Mouse (Mus musculus): ENCODE measurements around the gene Cytl1.

The Cytl1 gene

GRCm38 (mm10) chr5:37735224-37735623 lies at the start of gene Cytl1:
Gene Cytl1 (plus strand): TSS chr5:37735519.
- DNase-seq (ENCODE audit: low read depth in 2 of 2, low spot score in 2 of 2): no peak

GRCm38 (mm10) chr5:37692759-37693158 lies 42.6 kb upstream of the Cytl1 start:
- DNase-seq (ENCODE audit: low read depth in 2 of 2, low spot score in 2 of 2): no peak

DNA sequence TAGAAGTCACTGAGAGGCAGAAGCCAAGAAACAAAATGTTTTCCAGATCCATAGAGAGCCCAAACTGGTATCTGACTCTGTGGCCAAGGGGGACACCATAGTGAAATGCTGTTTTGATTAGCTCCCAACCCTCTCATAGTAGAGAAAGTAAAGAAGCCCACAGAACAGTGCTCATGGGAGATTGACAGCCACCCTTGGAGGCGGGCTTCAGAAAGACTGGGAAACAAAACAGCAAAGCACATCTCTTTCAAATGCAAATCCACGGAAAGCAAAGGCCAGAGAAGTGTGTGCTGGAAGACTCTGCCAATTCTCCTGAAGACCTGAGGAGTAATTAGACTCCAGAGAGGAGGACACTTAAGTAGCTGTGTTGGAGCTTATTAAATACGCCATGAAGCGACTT lies 39.5 kb upstream of the Cytl1 start:
- DNase-seq (ENCODE audit: low read depth in 2 of 2, low spot score in 2 of 2): no peak

- no peak for DNase-seq (ENCODE audit: low read depth in 2 of 2, low spot score in 2 of 2)
These were observed 38.0 kb upstream of the Cytl1 start for GRCm38 (mm10) chr5:37697286-37697685.

GRCm38 (mm10) chr5:37699757-37700156 lies 35.6 kb upstream of the Cytl1 start:
- DNase-seq (ENCODE audit: low read depth in 2 of 2, low spot score in 2 of 2): no peak

GRCm38 (mm10) chr5:37704962-37705361 lies 30.4 kb upstream of the Cytl1 start:
- no peak for DNase-seq (ENCODE audit: low read depth in 2 of 2, low spot score in 2 of 2)

GRCm38 (mm10) chr5:37708124-37708523 lies 27.2 kb upstream of the Cytl1 start:
- DNase-seq (ENCODE audit: low read depth in 2 of 2, low spot score in 2 of 2): no peak

- DNase-seq (ENCODE audit: low read depth in 2 of 2, low spot score in 2 of 2): no peak
These were observed 25.9 kb upstream of the Cytl1 start for GRCm38 (mm10) chr5:37709257-37709904.

GRCm38 (mm10) chr5:37716505-37717372 lies 18.6 kb upstream of the Cytl1 start, which contains the start of gene Stk32b:
Gene Stk32b (minus strand): TSS chr5:37717171.
- DNase-seq (ENCODE audit: low read depth in 2 of 2, low spot score in 2 of 2): no peak

DNA sequence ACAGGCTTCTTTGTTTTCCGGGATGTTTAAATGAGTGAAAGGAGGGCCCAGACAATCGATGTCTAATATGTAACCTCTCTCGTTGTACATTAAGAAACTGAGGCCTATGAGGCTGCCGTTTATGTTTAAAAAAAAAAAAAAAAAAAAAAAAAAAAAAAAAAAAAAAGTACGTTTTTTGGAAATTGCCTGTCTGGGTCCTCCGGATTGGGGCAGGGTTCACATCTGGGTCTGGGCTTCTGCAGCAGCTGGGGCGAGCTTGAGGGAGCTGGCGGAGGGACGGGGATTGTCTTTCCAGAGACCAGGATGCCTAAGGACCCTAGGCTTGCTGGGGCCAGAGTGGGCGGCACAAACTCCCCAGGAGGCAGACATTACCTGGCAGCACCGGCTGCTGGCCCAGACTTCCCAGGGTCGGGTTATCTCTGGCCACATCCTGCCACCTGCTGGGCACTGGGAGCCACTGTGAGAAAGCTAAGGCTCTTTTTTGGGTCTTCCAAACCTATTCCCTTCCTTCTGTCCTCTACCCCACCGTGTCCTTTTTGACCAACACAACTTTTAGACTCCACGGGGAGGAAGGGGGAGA lies 17.8 kb upstream of the Cytl1 start:
- DNase-seq (ENCODE audit: low read depth in 2 of 2, low spot score in 2 of 2): no peak

DNA sequence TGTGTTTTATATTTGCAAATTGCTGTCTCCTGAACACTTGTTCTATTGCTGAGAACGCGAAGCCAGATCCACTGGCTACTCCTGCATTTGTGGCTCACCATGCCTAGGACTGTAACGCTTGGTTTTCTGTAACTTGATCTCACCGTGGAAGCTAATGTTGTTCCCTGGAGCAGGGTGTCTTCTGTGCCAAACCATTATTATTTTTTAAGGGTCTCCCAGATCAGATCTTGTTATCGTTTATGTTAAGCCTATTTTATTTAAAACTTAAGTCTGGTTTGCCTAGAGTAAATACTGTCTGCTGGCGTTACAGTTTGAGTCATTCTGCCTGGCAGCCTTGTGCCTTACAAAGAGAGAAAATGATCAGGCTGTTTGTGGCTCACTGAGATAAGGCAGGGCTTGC lies 14.6 kb upstream of the Cytl1 start:
- no peak for DNase-seq (ENCODE audit: low read depth in 2 of 2, low spot score in 2 of 2)

DNA sequence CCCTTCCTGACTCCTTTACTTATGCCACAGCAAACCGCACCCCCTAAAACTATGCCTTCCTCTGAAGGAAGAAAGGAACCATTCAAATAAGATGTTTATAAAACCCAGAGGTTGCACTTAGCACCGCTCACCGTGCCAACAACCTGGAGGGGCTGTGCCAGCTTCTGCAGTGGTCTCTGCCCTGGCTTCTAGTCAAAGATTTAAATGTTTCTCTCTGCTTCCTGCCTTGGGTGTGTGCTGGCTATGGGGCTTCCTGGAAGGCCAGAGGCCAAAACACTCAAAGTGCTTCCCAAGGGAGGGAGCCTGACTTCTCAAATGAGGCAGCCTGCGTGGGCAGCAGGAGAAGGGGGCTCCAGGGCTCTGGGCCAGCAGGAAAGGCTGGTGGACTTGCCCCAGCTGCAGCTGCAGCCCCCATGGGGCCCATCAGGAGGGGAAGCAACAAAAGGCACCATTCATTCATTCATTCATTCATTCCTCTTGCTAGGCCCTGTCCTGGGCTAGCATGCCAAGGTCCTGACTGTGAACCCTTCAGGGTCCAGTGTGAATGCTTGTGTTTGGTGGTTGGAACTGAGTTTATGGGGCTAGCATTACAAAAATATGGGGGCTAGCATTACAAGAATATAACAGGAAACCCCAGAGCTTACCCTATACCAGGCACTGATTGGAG lies 10.0 kb upstream of the Cytl1 start:
- no peak for DNase-seq (ENCODE audit: low read depth in 2 of 2, low spot score in 2 of 2)

- DNase-seq (ENCODE audit: low read depth in 2 of 2, low spot score in 2 of 2): no peak
These were observed 4.5 kb upstream of the Cytl1 start for GRCm38 (mm10) chr5:37730781-37731180.

DNA sequence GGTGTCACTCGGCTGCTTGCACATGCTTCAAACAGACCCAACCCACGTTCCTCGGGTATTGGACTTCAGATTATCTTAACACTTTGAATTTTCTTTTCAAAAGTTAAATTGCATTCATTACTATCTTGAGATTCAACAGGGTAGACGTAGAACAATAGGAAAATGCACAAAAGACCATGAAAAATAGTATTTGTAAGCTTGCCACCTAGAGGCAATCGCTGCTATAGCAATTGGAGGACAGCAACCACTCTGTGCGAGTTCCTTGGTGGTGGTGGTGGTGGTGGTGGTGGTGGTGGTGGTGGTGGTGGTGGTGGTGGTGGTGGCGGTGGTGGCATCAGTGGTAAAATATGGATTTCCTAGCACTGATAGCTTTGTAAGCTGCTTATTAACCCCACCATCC lies 894 bp downstream of the Cytl1 start:
- no peak for DNase-seq (ENCODE audit: low read depth in 2 of 2, low spot score in 2 of 2)

- no peak for DNase-seq (ENCODE audit: low read depth in 2 of 2, low spot score in 2 of 2)
These were observed 8.8 kb downstream of the Cytl1 start for GRCm38 (mm10) chr5:37743889-37744707.

DNA sequence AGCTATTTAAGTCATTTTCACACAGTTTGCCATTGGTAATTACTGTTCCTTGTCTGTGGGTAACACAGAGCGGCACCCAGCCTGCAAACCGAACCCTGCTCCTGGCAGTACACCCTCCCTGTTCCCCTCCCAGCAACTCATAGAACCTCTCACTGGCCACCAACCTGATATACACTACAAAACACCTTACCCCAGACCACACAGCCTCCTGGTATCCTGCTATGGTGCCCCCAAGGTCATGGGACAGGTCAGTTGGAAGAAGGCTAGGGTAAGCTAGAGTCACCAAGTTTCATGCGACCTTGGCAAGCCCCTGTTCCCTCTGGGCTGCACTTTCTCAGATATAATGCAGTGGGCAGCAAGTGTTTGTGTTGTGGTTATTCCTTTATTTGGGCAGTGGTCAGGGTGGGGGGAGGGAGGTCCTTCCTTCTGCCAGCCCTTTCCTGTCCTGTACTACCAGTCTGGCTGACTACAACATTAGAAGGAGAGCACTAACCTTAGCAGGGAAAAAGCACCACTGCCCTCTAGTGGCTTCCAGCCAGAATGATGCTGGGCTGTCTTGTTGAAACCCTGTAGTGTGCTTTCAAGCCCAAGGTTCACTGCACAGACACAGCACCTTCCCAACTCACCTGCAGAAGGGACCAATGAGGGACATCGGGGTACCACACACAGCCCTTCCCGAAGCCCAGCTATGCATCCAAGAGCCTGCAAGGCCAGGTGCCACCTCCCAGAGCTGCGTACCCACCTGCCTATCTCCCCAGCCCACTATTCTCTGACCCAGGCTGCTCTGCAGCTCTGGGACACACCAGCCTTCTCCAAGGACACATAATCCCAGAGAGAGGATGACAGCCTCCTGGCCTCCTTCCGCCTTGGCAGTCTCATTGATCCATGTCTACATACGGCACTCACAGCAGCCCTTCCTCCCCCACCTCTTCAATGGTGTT lies 17.0 kb downstream of the Cytl1 start:
- no peak for DNase-seq (ENCODE audit: low read depth in 2 of 2, low spot score in 2 of 2)

- DNase-seq (ENCODE audit: low read depth in 2 of 2, low spot score in 2 of 2): no peak
These were observed 18.0 kb downstream of the Cytl1 start for GRCm38 (mm10) chr5:37753366-37753765.

GRCm38 (mm10) chr5:37762046-37762445 lies 26.7 kb downstream of the Cytl1 start:
- DNase-seq (ENCODE audit: low read depth in 2 of 2, low spot score in 2 of 2): no peak

DNA sequence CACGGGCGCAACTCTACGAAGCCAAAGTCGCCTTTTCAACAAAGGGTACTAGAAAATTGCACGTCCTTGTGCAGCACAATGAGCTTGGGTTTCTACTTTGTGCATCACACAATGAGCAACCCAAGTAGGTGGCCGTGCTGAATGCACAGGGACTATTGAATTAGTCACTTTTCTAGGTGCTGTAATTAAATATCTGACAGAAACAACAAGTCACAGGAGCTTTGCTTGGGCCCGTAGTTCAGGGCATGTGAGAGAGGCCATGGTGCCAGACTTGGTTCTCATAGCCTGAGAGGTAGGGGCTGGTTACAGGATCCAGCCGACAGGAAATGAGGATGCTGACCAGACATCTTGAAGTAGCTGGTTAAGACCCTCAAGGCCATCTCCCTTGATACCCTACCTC lies 30.5 kb downstream of the Cytl1 start:
- no peak for DNase-seq (ENCODE audit: low read depth in 2 of 2, low spot score in 2 of 2)

- no peak for DNase-seq (ENCODE audit: low read depth in 2 of 2, low spot score in 2 of 2)
These were observed 31.9 kb downstream of the Cytl1 start for GRCm38 (mm10) chr5:37767231-37767630.
